Mouse (Mus musculus) CD4-positive, CD25-positive, alpha-beta regulatory T cell, adult 4 months (primary cell): Measurements from ENCODE around the gene Ccl22. TPM values are rescaled to one million over a fixed set of nuclear protein-coding genes. Genes with fewer than 3 reads are reported as not detected.
A peak's percentile ranks its signal among the peaks of the same experiment; 100 is the strongest.

ENCODE experiments used
- ATAC-seq: one replicate; pipeline ENCODE4 v1.8.0; 2017
- polyA plus RNA-seq, 2 experiments: library from polyadenylated mRNA; unstranded; fragments of 100-300 nt; shearing (Covaris generic); gene quantifications; one replicate each; pipeline ENCODE4 v1.2.1; 2017

Gene Ccl22
- polyA plus RNA-seq, 2 experiments from 2014 or later, result not detected

DNA sequence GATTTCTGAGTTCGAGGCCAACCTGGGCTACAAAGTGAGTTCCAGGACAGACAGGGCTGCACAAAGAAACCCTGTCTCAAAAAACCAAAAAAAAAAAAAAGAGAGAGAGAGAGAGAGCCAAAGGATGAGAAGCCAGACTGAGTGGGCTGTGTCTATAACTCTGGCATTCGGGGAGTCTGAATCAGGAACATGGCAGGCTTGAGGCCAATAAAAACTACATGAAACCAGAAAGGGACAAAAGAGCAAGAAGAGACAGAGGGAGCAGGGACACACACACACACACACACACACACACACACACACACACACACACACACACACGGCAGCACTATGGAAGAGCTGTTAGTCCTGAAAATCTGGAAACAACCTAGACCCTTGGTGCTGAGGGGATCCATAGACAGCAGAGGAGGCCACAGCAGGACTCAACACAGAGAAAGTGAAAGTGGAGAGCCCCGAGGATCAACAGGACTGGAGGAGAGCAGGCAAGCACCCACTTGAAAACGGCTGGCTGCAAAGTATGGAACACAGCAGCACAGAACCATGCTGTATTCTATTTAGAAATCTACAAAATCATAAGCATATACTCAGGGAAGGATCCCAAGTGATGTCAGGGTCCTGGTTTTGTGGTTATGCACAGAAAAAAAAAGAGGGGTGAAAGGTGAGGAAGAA lies 9.8 kb upstream of the Ccl22 start:
- ATAC-seq, result no peak

DNA sequence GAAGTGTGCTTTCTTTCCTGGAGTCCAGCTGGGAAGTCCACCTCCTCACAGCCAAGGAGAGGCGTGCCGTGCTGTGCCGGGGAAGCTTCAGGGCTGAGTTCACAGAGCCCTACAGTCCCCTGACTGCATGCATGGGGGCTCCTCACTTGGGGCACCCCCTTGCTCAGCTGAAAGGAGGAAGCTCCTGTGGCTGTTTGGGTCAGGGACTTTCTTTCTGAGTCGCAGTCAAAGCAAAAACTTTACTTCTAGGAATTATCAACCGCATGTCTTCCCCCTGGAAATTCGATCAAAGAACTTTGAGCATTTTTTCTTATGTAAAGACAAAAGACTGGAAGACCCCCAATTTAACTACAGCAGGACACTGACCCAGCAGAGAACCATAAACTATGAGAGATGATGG lies 5.6 kb upstream of the Ccl22 start:
- no peak for ATAC-seq

DNA sequence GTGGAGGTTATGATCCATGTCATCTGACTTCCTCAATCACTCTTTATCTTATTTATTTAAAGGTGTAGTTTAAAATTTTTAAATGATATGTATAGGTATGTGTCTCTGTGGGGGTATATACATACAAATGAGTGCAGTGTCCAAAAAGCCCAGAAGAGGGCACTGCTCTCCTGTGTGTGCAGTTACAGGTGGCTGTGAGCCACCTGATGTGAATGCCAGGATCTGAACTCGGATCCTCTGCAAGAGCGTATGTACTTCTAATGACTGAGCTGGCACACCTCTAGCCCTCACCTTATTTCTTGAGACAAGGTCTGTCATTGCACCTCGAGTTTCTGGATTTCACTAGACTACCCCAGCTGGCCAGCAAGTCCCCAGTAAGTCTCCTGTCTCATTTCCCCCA lies 4.8 kb upstream of the Ccl22 start:
- no peak for ATAC-seq

DNA sequence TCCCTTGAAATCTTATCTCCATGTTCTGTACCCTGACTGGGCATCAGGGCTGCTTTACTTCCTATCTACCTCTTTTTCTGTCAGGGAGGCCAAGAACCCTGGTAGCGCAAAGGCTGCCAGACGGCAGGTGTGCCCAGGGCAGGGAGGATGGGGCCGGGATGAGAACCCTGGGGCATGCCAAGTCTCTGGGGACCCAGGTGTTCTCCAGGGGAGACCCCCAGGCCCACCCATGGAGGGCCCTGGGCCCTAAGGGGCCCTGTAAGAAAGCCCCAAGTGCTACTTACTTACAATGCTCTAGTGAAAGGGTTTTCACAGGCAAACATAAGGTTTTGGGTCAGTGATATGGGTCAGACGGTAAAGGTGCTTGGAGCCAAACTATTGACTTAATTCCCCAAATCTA lies 3.7 kb upstream of the Ccl22 start:
- no peak for ATAC-seq

DNA sequence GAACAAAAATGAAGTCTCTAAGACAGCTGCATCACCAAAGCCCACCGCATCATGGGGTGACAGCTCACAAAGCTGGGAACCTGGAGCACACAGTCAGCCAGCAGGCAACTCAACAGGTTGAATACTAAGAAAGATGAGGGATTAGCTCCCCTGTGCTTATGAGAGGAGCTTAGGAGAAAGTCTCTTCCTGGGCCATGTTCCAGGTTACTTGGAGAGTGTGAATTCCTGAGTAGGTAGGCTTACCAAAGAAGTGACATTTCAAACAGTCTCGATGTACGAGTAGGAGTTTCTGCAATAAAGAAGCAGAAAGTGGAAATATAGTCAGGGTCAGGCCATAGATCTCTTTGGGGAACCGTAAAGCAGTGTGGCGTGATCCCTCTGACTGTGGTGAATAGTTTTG lies 906 bp upstream of the Ccl22 start:
- ATAC-seq, result no peak

DNA sequence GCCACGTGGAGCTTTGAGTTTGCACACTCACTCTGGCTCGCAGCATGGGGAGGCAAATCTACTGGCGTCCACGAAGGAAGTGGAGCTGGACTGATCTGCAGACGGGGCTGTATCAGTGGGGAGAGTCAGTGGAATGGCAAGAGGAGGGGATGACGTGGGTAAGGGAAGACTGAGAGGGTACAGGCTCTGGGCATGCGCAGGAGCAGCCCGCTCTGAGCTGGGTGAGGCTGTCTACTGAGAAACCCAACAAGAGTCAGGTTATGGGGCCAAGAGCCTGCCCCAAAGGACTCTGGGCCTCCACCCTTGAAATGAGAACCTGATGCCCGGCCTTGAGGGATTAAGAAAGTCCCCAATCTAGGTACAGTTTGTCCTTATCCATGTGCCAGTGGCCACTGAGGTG lies 418 bp upstream of the Ccl22 start:
- no peak for ATAC-seq

DNA sequence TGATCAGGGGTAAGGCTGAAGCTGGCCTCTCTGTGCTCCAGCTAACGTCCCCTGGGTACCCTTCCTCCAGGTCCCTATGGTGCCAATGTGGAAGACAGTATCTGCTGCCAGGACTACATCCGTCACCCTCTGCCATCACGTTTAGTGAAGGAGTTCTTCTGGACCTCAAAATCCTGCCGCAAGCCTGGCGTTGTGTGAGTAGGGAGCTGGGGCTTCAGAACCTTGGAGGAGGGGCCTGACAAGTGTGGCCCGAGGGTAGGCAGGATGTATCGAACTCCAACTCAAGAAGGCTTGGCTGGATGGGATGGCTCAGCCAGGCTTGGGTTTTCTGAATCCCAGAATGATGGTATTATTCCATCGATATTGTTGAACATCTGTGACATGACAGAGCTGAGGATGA lies 1.4 kb downstream of the Ccl22 start:
- ATAC-seq, result no peak

DNA sequence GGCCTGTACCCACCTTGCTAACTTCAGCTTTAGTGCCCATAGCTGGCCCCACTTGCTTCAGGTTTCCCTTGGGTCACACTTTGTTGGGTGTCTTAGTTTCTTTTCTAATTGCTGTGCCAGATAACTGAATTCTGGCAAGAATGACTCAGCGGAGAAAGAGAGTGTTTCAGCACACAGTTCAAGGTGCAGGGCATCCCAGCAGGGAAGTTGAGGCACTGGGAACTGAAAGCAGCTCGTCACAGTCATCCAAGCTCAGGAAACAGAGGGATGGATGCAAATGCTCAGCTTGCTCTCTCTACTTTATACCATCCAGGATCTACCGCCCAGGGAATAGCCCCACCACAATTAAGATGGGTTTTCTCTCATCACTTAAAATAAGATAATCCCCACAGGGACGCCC lies 3.0 kb downstream of the Ccl22 start:
- no peak for ATAC-seq

DNA sequence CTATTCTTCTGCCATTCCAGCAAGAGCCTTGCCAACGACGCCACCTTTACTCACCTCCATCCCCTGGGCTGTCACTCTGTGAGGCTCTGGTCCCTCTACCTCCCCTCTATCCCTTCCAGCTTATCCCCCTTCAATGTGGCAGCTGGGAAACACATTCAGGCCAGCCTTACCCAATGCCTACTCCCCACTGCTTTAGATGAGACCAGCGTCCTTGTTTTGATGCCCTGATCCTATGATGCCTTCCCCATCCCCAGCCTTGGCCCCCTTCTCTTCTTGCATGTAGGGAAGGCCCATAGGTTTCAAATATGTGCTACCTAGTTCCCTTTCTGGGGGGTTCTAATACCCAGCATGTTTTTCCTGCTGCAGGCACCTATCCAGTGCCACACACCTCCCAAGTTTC lies 4.6 kb downstream of the Ccl22 start:
- no peak for ATAC-seq

DNA sequence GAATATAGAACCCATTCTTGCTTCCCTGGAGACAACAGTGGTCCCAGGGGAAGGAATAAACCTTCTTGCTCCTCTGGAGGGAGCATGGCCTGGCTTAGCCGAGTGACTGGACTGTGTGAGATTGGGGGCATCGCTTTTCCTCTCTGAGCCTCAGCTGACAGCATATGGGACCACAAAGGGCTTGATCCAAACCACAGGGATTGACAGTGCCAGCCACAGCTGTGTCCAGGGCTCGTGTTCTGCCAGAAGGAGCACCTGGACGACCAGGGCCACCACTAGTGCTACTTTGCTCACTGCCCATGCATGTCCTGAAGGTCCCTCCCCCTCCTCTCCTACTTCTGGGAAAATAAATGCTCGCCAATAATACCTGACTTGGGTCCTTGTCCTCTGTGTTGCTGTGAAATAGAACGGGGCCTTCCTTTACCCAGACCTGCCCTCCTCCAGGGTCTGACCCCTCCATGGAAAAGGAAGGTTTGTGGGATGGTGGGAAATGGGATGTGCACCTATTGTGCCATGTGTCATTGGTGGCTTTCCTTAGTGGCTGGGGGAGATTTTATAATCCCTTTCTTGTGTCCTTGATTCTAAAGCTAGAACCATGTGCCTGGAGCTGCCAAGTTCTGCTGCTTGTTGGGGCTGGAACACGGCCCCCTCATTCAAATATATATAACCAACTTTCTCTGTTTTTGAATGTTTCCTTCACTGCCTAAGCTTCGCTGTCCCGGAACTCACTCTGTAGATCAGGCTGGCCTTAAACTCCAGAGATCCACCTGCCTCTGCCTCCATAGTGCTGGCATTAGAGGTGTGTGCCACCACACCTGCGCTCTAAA lies 5.8 kb downstream of the Ccl22 start:
- ATAC-seq, result no peak

DNA sequence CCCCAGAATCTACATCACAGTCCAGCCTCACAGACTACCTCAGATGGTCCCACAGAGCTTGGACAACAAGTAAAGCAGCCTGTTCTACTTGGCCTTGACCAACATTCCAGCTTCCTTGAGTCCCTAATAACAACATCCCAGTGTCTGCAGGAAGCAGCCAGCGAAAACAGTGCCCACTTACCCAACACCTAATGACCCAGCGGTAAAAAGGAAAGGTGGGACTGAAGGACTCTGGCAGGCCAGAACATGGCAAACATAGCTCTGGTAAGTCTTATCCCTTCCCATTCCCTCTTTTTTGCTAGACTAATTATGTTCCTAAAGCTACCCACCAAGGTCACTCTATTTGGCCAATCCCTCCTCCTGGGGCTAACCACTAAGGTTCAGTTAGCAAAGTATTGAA lies 8.6 kb downstream of the Ccl22 start:
- ATAC-seq, result no peak

DNA sequence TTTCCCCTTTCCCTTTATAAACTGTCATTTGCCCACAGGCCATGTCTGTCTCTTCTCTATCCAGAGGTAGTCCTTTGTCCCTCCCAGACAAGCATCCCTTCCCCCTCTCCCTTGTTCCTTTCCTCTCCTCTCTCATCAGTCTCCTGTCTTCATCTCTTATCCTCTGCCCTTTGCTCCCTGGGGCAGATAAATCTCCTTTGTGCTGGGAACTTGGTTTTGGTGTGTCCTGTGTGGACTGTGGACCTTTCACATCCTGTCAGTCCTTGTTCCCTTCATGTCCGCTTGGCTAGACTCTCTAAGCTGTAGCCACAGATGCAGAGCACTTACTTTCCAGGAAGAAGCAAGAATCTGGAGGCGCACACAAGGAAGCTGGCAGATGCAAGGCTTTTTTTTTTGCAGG lies 9.1 kb downstream of the Ccl22 start:
- no peak for ATAC-seq

DNA sequence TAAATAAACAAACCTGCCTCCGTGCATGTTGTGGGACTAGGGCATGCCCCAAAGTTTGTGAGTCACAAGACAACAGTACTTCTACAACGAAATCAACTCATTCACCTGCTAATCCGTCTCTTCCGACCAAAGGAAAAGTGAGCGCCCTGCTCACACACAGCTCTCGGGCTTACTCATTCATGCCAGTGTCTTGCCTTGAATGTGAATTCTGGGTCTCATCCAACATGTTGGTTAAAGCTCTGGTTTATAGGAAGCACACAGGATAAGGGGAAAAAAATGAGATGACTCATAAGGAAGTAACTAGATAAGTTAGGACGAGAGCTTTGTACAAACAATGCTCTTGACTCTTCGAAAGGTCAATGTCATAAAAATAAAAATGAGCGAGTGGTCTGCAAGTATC lies 21.6 kb downstream of the Ccl22 start:
- ATAC-seq, result no peak

DNA sequence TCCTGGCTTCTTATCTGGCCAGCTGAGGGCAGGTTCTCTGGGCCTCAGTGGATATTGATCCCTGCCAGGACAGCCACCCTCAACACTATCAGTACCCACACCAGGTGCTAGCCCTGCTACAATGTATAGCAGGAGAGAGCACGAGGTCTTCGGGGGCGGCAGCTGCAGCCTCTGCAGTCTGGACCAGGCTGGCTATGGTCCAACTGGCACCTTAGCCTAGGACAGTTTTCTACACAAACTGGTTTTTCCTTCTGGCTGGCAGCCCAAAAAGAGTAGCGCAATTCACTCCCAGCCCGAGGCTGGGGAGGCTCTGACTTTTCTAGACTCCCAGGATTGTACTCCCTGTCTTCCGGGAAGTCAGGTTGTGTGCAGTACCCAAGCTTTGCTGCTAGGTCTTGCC lies 25.6 kb downstream of the Ccl22 start:
- no peak for ATAC-seq

DNA sequence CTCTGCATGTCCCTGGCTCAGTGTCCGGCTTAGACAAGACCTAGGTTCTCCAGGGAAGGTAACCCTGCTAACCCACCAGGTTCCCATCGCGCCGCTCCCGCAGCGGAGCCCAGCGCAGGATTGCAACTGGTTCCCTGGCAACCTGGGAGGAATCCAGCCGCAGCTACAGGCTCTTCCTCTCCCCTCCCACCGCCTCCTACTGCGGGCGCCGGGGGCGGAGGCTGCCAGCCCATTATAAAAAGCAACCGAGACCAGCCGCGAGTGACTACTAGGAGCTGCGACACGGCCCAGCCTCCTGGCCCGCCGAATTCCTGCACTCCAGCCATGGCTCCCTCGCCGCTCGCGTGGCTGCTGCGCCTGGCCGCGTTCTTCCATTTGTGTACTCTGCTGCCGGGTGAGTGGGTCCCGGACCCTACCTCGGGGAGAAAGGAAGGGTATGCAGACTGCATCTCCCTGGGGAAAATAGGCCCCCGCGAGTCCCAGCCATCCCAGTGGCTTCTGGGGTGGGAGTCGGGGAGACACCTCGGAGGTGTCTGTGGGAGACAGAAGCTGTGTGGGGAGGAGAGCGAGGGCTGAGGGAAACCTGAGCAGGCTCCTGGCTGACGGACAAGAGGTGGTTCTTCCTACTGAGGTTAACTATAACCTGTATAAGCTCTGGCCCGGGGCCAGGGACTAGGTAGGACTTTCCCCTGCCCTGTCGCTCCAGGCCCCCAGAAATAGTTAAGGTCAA lies 26.7 kb downstream of the Ccl22 start, which contains the start of gene Cx3cl1:
Gene Cx3cl1, plus strand, starts transcription at position 69 of the 730 bp plus-strand sequence.
- no peak for ATAC-seq

DNA sequence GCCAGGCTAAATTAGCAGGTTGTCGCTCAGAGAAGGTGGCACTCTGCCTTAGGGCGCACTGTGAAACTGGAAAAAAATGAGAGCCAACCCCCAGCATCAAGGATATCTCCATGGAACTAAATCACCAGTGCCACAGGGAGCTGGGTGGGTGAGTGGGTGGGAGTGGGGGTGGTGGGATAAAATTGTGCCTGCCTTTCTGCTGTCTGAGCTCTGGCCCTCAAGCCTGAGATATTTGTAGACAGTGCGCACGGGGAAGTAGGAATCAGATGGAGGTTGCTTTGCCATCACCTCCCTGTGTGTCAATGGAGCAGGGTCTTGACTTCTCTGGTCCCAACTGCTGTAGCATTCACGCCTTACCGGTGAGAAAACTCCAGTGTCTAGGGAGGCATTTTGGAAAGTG lies 27.7 kb downstream of the Ccl22 start:
- ATAC-seq, result no peak

DNA sequence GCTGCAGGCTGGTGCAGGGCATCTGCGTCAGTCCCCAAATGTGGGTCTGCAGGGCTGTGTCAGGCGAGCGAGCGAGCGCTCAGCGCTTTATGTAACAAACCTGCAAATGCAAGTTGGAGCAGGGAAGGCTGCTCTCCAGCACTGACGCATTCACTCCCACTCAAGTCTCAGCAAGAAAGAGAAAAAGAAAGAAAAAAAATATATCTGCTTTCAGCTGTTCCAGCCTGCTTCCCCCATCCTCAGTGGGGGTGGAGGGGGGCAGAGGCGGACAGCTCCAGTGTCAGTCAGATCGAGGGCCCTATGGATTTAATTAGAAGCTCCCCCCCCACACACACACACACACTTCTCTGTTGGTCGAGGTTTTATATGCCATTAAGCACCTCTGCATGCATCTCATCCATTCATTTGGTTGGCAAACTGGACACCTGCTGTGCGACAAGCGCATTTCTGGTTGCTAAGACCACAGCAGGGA lies 28.3 kb downstream of the Ccl22 start:
- no peak for ATAC-seq

DNA sequence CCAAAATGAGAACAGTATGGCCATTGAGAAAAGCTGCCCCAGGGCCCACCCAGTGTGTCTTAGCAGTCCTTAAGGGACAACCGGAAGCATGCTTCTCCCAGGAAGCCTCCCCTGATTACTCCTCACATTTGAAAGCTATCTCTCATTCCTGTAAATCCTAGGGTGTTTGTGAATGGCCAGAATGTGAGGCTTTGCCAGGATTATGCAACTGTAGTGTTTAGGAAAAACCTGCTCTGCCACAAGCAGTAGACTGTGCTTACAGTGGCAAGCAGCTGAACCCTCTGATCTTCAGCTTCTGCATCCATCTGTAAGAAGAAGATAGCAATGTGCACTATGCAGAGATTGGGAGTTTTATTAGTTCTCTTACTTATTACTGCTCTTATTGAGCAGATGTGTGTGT lies 29.2 kb downstream of the Ccl22 start:
- no peak for ATAC-seq

DNA sequence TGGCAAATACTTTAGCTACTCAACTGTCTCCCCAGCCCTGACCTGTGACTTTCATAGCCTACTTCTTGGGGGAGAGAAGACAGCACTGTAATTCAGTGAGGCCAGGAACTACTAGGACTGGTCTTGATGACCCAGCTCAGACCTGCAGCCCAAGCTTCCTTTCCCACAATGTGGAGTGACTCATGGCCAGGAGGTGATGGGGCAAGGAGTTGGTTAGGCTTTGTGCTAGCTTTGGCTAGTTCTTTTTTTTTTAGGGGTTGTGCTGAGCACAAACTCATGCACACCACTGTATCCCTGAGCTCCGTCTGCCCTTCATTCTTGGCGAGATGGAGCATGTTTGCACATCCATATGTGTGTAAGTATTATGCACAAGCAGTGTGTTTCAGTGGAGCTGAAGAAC lies 31.0 kb downstream of the Ccl22 start:
- no peak for ATAC-seq

DNA sequence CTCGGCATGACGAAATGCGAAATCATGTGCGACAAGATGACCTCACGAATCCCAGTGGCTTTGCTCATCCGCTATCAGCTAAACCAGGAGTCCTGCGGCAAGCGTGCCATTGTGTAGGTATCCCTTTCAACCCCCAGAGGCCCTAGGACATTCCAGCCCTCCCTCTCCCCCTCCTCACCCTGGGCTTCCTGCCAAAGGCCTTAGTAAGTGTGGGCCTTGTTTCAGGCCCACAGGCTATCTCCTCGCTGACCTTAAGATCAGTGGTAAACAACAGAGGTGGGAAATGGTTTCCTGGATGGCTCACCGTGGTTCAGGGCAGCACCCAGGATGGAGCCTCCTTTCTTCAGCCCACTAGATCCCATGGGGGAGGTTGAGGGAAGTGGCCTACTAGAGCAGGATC lies 32.6 kb downstream of the Ccl22 start:
- no peak for ATAC-seq

DNA sequence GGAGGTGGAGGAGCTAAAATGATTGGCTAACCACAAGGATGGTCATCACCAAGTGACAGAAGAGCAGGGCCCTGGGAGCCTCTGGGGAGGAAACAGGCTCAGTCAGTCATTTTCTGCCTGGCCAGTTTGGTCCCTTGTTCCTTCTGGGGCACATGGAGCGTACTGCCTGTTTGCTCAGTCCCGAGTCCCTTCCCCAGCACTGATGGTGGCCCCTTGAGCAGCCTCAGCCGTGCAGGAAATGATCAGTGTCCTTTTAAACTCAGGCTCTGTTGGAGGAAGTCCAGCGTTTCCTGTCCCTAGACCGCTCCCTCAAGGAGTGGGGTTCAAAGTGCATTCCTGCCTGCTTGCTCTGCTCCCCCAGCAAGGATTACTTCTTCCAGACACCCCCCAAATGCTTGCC lies 33.1 kb downstream of the Ccl22 start:
- ATAC-seq, result peak; percentile 50

DNA sequence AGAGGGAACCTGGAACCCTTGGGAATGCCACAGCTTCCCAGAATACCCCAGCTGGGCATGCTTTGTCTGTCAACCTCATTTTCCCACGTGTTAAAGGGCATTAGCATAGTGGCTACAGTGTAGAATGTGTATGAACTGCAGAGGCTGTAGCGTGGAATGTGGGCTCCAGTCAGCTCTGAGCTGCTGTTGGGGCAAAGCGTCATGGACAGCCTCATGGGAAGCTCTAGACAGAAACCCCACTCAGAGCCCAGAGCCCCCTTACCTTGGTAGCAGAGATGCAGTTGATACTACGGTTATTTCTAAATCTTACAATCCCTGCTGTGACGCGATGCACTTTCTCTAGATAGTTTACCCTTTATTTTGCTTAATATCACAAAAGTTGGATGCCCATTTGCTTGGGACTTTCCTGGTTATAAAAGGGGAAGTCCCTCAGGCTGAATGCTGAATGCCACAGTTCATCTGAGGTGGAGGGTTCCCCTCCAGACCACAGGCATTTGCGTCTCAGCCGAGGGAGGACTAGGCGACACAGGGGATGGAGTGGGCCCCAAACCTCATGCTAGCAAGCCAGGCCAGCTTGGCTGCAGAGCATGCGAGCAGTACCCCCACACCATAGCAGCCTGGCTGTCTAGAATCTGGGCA lies 33.6 kb downstream of the Ccl22 start:
- ATAC-seq, result peak; percentile 86
